Mouse (Mus musculus) duodenum, adult 2 months (tissue): ENCODE measurements around the gene Marc2. TPM values are rescaled to one million over a fixed set of nuclear protein-coding genes. Genes with fewer than 3 reads are reported as not detected.

Experiments
- polyA plus RNA-seq: library from polyadenylated mRNA; depleted of rRNA; stranded (reverse); fragments of >200 nt; gene quantifications from 2 replicates; pipeline ENCODE4 v1.2.3, GENCODE M21; 2012; ENCODE audit warnings: low replicate concordance; rRNA removed

The Marc2 gene
- polyA plus RNA-seq: 406 and 984 TPM in 2 replicates

DNA sequence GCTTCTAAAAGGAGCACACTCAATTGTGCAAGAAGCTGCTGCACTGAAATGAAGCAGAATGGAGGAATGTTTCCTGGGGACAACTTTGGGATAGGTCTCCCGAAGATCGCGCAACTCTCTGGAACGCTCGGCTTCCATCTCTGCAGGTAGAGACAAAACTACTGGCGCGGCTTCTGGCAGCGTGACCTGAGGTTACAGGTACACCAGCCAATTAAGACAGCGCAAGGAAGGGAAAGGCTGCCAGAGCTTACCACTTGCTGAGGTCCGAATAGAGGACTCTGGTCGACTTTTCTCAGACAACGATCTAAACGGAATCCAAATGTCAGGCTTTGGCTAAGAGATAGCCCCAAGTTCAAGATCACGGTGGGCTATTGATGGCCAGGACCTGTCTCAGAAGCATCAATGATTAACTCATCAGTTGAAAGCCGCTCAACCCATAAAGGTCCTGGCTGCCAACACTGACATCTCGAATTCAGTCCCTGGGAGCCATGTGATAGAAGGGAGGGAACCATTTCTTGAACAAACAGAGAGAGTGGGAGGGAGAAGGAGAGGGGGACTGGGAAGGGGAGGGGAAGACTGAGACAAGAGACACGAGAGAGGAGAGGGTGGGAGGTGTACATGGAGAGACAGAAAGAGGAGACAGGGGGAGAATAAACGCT is at the start of gene Marc2:
Marc2 (minus strand) TSS at position 360 of the 659 bp plus-strand sequence.

GRCm38 (mm10) chr1:184882281-184883268 is 36.3 kb upstream of the Marc2 start, which contains the start of gene C130074G19Rik:
Gene C130074G19Rik, minus strand, starts transcription at chr1:184883218.

GRCm38 (mm10) chr1:184810780-184811575 is 35.3 kb downstream of the Marc2 start, which contains the start of gene Marc1:
Gene Marc1, minus strand, starts transcription at chr1:184811313.

Other genes with a start within 250 kb of the Marc2 start
- gene Hlx, start 113.8 kb downstream of the Marc2 start, polyA plus RNA-seq: 21.4 and 29.1 TPM in 2 replicates
- 1.6 and 3.6 TPM in 2 replicates for gene Marc1, start 35.1 kb downstream of the Marc2 start, polyA plus RNA-seq
- gene C130074G19Rik, start 36.8 kb upstream of the Marc2 start, polyA plus RNA-seq: 14.5 and 31.2 TPM in 2 replicates
- gene Mark1, start 153.1 kb upstream of the Marc2 start, polyA plus RNA-seq: 1.2 and 1.6 TPM in 2 replicates